In genomic region chr5:38479027-38479426, GRCm38 (mm10) we compare ENCODE assay signal across 7 mouse cellular contexts. TPM values are rescaled to one million over a fixed set of nuclear protein-coding genes. Genes with fewer than 3 reads are reported as not detected.
A peak's percentile ranks its signal among the peaks of the same experiment; 100 is the strongest.
DNase-seq lines count a peak whose midpoint lies in the region; ATAC-seq and TF ChIP-seq lines count a peak whose summit lies in the region.

No protein-coding gene starts in this region.

- no peaks in the 10 kb centered on the region for H3K79me2 ChIP-seq in myocyte (ENCODE audit: control insufficient read depth, insufficient read depth)

- H3K36me3 ChIP-seq in heart, embryonic 16.5 days (ENCODE audit: control insufficient read depth, insufficient read depth), result no peaks in the 10 kb centered on the region
- H3K36me3 ChIP-seq in myocyte (ENCODE audit: control insufficient read depth, insufficient read depth), result no peaks in the 10 kb centered on the region

- no peak overlapping the region for H3ac ChIP-seq in myocyte (ENCODE audit: control insufficient read depth, insufficient read length)

- H3K9ac ChIP-seq in heart, embryonic 16.5 days (ENCODE audit: low read length), result no peak overlapping the region

- TF ChIP-seq CTCF in brain, embryonic 14.5 days (IDR thresholded peaks at IDR 0.05; ENCODE audit: borderline replicate concordance, extremely low read depth, insufficient read depth, insufficient read length), result no peak

- ATAC-seq in heart, embryonic 16.5 days (replicated peaks; ENCODE audit: extremely low read depth, insufficient read depth, low FRiP score), result no peak

- no peak overlapping the region for H3K4me3 ChIP-seq in heart, embryonic 16.5 days (ENCODE audit: low read length)
- H3K4me3 ChIP-seq in myocyte, result peak overlapping the region; percentile 28

- 42% methylated on average over 4 of the region's 4 CpGs for WGBS in heart, embryonic 16.5 days
- WGBS in large intestine, adult 2 months, result 5% methylated on average over 4 of the region's 4 CpGs

- DNase-seq in spleen, postnatal 36 days (ENCODE audit: low spot score in 2 of 2), result peak; percentile 14 to 23
- DNase-seq in spleen, postnatal 14 days (ENCODE audit: low spot score in 2 of 2), result no peak
- DNase-seq in brain, embryonic 14.5 days (ENCODE audit: low read depth), result peak; percentile 40
- DNase-seq in large intestine, adult 2 months (ENCODE audit: low read depth, low spot score), result peak; percentile 58
- no peak for DNase-seq in embryo, embryonic 10 days (ENCODE audit: low spot score)

- peak overlapping the region; percentile 71 for H3K4me2 ChIP-seq in heart, embryonic 16.5 days (ENCODE audit: low read depth, low read length)
- H3K4me2 ChIP-seq in myocyte (ENCODE audit: low read depth), result no peak overlapping the region

- peaks cover 11% of the 10 kb centered on the region for H3K4me1 ChIP-seq in heart, embryonic 16.5 days (ENCODE audit: control insufficient read depth, insufficient read depth, low read length)

- no peak overlapping the region for H3K27ac ChIP-seq in heart, embryonic 16.5 days (ENCODE audit: low read length)

- no peaks in the 10 kb centered on the region for H3K9me3 ChIP-seq in heart, embryonic 16.5 days (replicated peaks; ENCODE audit: control insufficient read depth, low read length)

- no peak for TF ChIP-seq POLR2A in brain, embryonic 14.5 days (IDR thresholded peaks at IDR 0.05; ENCODE audit: borderline replicate concordance, extremely low read depth, insufficient read depth, insufficient read length, poor library complexity, severe bottlenecking)
- TF ChIP-seq POLR2A in myocyte (IDR thresholded peaks at IDR 0.05; ENCODE audit: insufficient read length, low read depth), result no peak

- H3K27me3 ChIP-seq in heart, embryonic 16.5 days (ENCODE audit: control insufficient read depth, insufficient read depth, low read length), result no peaks in the 10 kb centered on the region
- no peaks in the 10 kb centered on the region for H3K27me3 ChIP-seq in myocyte (ENCODE audit: control insufficient read depth, insufficient read depth, insufficient read length)

TF ChIP-seq in myocyte, 11 proteins besides CTCF, POLR2A, EP300 and RAD21:
- TF ChIP-seq CEBPB (IDR thresholded peaks at IDR 0.05; ENCODE audit: insufficient read depth, poor library complexity, severe bottlenecking) (no peak), MAX (IDR thresholded peaks at IDR 0.05; ENCODE audit: low read depth) (no peak), TCF12 (IDR thresholded peaks at IDR 0.05; ENCODE audit: insufficient read depth, poor library complexity, severe bottlenecking) (no peak), POLR2AphosphoS2 (IDR thresholded peaks at IDR 0.05; ENCODE audit: insufficient read length, low read depth) (no peak), REST (IDR thresholded peaks at IDR 0.05; ENCODE audit: insufficient read depth, insufficient read length) (no peak), USF1 (IDR thresholded peaks at IDR 0.05; ENCODE audit: low read depth) (no peak), E2F4 (IDR thresholded peaks at IDR 0.05; ENCODE audit: insufficient read depth) (no peak), MYOD1 (IDR thresholded peaks at IDR 0.05; ENCODE audit: control insufficient read depth in 1 of 3, insufficient read length in 2 of 3, low read depth in 2 of 3) (no peak), SRF (IDR thresholded peaks at IDR 0.05; ENCODE audit: control insufficient read depth, insufficient read length, low read depth) (no peak), MYOG (IDR thresholded peaks at IDR 0.05; ENCODE audit: control insufficient read depth in 1 of 3, insufficient read depth in 1 of 3, insufficient read length in 2 of 3, low read depth in 2 of 3) (no peak), TCF3 (IDR thresholded peaks at IDR 0.05; ENCODE audit: insufficient read length, low read depth) (no peak)
TF ChIP-seq in myocyte: peak in this region for 0.

RNA-seq across cellular contexts. Expression of gene Slc2a9, which starts 23.9 kb away (rescaled TPM):
- polyA plus RNA-seq in brain, embryonic 14.5 days (2012; rRNA removed), result 0.28 and 0.81 TPM in 2 replicates
- polyA plus RNA-seq in heart, embryonic 16.5 days (2015; fragmentation: Nextera tagmentation; extraction: Ambion mirVana), result 0.62 and 0.64 TPM in 2 replicates
- polyA plus RNA-seq in large intestine, adult 2 months (2012; rRNA removed), result 12.6 and 31.0 TPM in 2 replicates
- polyA plus RNA-seq in myocyte (2012; fragmentation: generic; extraction: Trizol), result 1.1 TPM

Comparison
In these comparisons a context has a peak if more than half of its experiments do, and no peak if none do; other contexts are left out.
1. DNase-seq: peak in spleen, postnatal 36 days (2 of 2), brain, embryonic 14.5 days (single experiment) and large intestine, adult 2 months (single experiment); none in spleen, postnatal 14 days (0 of 2) and embryo, embryonic 10 days (single experiment).